Mouse (Mus musculus) frontal cortex, postnatal 25 days (tissue): Measurements from ENCODE around the gene Cdyl.
"Not testable (repeated sequence)": the region's sequence is repeated elsewhere in the genome, so short reads cannot be mapped to it uniquely, and the experiment has no call there.

Source experiments
- DNase-seq, 2 experiments: peaks; one replicate each; pipeline ENCODE4 v3.0.0; 2022; ENCODE audit warnings: low spot score in 2 of 2

Gene Cdyl

DNA sequence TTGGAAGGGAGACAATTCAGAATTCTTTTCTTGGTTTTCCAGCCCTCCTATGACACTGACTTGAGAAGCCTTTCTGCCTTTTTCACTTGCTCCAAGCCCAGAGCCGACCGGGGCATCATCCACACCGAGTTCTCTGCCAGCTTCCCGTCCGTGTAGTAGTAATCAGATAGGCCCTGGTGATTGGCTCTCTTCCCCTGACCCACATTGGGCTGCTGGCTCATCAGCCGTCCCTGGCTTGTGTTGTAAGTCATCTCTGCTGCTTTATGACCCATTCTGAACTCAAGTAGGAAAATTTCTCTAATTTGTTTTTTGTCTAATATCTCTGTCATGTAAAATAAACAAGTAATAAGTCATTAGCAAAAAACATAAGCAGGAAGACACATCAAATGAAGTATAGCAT is 173.0 kb downstream of the Cdyl start:
- no peak for DNase-seq

DNA sequence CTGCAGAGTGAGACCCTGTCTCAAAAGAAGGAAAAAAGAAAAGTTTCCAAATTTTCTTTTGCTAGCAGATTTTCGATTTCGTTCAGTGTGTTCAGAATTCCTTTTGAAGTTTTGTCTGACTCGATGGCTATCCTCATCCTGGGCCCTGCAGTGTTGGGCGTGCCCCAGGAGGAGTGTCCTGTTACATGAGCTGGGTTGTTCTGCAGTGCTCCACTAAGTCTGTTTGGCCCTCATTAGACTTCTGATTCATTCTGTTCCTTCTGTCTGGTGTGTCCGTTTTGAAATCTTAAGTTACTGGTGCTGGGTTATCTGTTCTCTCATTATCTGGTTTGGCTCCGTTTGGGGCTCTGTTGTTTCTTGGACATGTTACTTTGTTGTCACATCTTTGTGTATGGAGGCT is 174.3 kb downstream of the Cdyl start:
- DNase-seq, result no peak

DNA sequence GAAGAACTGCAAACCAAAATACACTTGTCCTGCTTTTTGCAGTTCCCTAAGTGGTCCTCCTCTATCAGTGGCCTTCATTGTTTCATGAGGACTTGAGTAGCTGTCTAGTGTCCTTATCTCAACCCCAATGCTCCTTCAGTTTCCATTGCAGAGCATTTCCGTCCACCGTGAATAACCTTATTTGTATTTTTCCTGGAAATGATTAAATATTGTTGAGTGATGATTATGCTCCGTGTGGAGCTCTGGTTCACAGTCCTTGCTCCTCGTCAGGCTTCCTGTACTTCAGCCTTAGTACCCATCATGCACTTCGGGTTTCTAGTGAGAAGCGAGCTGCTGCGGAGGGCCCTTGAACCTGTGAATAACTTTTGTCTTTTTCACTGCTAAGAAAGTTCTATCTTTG is 176.0 kb downstream of the Cdyl start:
- DNase-seq, result no peak

DNA sequence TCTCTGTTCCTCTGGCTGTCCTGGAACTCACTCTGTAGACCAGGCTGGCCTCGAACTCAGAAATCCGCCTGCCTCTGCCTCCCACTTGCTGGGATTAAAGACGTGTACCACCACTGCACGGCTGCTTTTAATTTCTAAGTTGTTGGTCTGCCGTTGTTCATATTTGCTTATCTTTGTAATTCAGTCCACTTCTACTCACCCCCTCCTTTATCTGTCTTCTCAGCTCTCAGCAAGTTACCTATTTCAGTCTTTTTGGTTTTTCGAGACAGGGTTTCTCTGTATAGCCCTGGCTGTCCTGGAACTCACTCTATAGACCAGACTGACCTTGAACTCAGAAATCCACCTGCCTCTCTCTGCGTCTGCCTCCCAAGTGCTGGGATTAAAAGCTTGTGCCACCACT is 176.9 kb downstream of the Cdyl start:
- DNase-seq, result not testable (repeated sequence)

DNA sequence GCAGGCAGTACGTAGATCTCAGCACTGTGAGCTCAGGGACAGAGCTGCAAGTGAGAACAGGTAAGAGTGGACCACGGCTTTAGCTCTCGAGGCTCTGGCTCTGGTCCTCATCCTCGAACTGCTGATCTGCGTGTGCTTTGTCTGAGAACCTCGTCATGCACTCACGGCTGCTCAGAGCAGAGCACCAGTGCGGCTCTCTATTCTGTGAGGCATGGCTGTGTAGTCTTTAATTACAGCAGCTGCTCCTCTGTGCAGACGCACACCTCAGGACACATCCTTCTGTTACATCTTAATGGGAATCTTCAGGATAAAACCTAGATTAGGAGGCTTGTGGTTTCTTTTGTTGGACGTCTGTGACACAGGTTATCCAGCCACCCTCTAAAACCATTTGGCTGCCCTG is 180.5 kb downstream of the Cdyl start:
- DNase-seq, result no peak

DNA sequence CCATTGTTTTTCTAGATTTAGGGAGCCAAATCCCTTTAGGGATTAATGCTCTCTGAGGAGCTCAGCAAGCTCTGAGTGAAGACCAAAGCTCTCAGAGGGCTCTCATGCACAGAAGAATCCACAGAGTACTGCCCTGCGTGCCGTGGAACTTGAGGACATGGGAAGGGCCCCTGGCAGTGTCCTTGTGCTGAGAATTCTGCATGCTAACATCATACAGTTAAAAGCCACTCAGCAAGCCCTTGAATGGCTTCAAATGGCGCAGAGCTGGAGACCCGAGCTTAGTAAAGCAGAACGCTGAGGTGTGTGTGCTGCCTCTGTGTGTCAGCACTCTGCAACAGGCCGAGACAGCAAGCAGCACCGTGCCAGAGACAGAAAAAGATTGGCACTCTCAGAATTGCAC is 183.8 kb downstream of the Cdyl start:
- DNase-seq, result no peak

DNA sequence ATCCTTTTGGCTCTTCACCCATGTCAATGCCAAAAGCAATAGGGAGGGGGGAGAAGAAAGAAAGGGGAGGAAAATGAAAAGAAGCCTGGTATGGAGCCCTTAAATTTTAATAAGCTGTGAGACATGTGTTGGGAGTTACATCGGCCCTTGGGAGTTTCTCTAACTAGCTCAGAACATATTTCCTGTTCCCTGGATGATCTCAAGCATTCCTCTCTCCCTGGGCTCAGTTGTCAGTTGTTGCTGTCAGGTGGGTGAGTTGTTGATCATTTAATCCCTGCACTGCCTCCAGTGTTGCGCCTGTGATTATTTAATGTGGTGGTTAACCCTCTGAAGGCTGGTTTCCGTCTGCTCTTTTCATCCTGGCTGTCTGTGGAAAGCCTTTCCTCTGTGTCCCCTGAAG is 185.7 kb downstream of the Cdyl start:
- no peak for DNase-seq

DNA sequence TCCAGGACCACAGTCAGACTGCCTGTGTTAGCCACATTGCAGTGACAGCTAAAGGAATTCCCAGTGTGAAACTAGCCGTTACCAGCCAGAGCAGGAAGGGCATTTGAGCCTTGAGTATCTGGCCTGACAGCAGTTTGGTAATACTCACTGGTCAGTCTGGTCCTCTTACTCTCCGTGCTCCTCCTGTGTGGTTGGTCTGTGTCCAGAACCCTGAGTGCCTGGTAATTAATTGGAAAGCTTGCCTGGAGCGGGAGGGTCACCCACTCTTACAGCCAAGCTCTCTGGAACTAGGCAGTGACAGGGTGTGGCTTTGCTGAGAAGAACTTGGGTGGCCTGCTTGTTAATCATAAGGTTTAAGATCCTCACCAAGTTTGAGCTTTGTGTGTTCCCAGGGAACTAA is 189.1 kb downstream of the Cdyl start:
- DNase-seq, result no peak

DNA sequence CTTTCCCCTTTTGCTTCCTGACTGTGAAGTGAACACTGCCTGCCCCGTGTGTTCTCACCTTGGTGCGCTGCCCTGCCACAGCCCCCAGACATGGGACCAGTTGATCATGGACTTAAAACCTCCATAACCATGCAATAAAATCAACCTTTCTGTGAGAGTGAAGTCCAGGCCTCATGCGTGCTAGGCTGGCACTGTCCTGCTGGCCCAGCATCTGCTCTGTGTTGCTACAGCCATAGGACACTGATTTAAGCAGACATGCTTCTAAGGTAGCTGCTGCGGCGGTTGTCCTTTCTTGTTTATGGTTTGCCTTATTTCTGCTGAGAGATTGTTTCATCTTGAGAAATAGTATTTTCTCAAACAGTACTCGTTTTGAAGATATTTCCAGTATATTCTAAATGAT is 191.9 kb downstream of the Cdyl start:
- DNase-seq, result no peak

DNA sequence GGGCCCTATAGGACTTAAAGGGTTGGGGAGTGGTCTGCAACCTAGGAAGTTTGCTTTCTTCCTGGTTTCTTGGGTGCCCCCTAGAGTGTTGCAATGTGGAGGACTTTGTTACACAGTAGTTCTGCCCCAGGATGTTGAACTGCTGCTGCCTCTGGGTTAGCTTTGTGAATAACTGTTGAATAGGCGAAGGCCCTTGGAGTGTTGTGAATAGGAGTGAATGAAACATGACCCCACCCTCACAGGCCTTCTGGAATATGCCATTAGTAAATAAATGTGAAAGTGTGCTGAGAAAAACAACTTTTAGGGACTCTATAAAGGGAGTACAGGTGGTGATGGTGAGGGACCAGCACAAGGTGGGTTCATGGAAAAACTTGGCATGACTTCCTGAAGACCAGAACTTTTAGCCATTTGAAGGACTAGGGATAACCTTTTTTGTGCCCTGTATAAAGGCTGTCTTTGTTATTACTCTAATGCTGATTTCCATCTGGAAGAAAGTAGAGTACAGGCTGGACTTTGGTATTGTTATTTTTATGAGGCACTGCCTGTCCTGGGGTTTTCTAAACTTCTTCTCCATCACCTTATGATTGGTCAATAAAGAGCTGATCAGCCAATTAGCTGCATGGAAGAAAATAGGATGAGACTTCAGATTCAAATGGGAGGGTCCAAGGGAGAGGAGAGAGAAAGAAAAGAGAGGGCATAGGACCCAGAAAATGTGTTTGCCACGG is 193.4 kb downstream of the Cdyl start:
- no peak for DNase-seq

DNA sequence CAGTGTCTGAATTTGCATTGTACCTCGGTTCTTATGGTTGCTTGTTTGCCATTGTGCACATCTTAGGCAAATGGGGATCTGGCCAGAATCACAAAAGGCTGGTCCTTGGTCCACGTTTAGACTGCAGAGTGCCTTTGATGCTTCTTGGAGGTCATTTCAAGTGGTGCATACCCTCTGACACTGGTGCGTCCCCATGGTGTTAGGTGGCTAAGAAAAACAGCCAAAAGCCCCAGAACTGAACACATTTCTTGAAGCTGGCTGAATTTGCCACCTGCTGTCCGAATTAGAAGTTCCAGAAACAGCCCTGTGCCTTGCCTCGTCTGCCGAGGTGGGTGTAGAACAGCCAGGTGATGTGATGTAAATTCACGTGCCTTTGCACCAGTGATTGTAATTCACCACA is 197.9 kb downstream of the Cdyl start:
- no peak for DNase-seq

DNA sequence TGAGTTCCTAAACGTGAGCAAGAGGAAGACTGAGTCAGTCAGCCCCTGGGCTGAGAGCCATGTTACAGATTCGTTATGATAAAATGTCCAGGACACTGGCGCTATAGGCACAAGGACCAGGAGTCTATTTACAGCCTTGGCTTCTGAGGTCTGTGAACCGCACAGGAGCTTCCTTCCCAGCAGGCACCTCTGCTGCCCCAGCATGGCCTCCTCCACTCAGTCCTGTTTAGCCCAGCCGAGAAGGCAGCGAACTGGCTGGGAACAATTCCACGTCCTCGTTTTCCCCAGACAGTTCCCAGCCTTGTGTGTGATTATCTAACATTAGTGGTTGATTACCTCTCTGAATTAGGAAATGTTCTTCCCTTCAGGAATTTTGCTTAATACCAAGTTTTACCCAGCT is 201.3 kb downstream of the Cdyl start:
- DNase-seq, result no peak

DNA sequence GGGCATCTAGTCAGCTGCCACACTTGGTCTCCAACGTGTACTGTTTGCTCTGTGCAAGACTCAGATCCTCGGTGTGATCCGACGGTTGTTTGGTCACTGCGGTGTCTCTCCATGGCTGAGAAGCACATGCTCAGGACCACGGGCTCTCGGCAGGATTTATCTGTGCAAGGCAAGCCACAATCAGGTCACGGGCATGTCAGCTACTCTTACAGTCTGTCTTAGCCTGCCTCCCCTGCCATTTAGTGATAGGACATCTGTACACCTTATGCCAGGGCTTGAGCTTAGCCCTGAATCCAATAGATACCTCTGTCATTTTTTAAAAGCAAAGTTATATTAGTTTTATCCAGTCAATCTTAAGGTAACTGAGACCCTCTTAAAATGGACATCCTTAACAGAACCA is 211.0 kb downstream of the Cdyl start:
- DNase-seq, result no peak

DNA sequence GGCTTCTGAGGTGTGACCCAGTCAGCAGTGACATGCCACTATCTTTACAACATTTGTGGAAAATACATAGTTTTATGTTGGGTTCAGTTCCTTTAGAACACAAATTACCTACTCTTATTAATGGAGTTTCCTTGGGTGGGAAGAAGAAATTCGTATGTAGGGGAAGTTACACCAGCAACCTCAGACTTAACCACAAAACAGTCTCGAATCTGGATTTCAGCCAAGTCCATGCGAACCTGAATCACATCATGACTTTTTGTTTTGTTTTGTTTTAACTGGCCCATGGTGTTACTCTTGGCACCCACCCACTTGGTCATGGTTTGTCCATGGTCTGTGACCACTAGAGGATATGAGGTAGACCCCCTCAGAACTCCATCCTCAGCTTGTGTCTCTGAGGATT is 211.5 kb downstream of the Cdyl start:
- DNase-seq, result no peak

DNA sequence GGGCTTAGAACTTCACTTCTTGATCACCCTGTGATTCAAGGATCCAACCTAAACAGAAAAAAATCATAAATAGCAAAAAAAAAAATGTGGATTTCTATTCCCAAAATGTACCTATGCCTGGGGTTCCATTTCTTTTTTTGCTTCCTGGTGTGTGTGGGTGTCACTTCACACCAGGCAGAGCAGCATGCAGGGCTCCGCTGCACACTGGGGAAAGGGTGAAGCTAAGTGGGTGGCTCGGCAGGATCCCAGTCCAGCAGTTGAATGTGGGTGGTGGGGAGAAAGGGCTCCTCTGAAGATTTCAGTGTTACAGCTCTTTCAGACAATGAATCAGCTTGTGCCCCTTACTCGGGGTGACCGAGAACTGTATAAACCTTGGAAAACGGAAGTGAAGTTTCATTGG is 215.8 kb downstream of the Cdyl start:
- DNase-seq, result no peak

DNA sequence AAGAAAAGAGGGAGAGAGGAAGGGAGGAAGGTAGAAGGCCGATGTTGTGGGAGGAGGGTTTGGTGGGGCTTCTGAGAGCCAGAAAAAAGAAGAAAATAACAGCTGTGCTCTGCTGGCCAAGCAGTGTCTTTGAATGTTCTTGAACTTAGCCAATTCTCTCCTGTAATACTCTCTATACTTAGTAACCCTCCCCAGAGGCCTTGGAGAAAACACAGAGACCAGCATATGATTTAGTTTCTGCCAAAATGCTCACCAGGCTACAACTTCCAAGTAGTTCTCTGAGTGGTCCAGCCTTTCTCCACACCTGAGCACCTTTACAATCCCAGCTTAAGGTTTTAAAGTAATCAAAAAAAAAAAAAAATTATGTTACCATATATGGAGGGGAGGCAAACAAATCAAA is 218.6 kb downstream of the Cdyl start:
- DNase-seq, result no peak

DNA sequence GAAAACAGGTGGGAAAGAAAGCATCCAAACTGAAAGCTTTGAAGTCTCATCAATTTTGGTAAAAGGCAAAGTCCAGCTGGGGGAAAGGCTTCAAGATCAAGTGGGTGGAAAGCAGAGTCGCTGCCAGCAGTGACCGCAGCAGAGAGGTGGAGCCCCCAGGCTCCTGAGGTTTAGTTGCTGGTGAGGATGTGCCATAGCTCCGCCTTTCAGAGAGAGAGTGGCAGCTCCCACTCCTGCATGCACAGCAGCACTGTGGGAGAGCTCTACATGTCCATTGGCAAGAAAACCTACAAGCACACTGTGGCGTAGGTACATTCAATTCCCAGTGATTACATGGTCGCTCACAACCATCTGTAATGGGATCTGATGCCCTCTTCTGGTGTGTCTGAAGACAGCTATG is 219.4 kb downstream of the Cdyl start:
- DNase-seq, result no peak

DNA sequence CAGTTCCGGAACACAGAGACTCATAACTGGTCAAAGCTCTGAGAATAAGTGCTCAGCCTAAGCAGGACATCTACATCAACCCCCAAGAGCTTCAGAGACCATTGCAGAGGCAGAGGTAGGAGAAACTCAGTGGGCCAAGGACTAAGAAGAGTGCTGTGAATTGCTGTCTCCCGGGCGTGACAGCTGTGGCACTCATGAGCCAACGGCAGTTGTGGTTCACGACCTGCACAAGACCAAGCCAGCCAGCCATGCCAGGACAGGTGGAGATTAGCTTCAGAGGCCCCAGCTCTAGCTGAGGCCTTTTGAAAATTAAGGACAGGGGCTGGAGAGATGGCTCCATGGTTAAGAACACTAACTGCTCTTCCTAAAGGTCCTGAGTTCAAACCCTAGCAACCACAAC is 219.9 kb downstream of the Cdyl start:
- no peak for DNase-seq

DNA sequence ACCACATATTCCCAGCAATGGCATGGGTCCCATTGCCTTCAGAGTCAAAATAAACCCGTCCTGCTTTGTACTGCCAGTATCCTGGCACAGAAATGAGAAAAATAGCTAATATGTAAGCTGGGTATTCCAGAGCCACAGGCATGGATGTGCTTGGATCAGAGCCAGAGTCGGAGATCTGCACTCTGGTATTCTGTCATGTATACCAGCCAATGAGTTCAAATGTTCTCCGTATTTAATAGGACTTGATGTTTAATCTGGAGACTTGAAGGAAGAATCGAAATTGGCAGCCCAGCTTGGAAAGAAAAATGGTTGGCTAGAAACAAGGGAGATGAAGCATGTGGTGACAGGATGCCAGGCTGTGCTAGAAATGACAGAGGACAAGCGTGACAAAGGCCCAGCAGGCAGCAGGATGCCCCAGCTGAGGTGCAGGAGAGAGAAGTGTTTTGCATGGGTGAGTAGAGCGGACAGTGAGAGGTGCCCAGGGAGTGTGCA is 221.0 kb downstream of the Cdyl start:
- DNase-seq, result no peak

DNA sequence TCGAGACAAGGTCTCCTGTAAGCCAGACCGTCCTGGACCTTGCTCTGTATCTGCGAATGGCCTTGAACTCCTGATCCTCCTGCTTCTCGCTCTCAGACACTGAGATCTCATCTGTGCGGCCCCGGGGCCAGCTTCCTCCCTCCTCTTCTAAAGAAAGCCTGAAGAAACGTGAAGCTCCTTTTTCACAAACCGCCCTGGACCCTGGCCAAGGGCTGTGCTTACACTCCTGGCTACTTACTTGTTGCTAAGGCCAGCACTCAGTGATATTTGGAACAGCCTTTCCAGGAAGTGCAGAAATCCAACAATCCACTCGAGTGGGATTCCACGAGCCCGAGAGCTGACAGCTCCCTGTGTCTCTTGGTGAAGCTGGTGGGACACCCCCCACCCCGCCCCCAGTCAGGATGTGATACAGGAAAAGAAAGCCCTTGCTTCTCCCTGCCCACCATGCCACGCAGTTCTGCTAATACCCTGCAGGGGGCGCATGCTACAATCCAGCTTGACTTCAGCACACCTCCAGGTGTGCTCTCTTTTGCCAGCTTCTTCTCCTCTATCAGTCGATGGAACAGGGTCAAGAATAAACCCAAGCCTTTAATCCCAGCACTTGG is 226.6 kb downstream of the Cdyl start:
- DNase-seq, result no peak

DNA sequence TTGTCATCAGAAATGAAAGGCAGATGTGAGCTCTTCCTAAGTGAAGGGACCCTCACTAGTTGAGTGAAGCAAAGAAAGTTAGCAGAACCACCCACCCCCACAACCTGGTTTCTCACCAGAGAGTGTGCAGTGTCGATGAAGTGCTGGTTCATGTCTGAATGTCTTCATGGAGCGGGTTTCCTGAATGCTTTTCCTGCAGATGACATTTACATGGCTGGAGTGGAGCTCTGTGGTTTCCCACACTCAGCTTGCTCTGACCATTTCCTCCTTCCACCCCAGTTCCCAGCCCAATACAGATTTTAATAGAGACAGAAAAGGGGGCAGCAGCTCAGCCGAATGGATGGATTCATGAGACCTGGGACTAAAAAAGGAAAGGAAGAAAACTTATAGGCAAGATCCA is 233.2 kb downstream of the Cdyl start:
- no peak for DNase-seq

DNA sequence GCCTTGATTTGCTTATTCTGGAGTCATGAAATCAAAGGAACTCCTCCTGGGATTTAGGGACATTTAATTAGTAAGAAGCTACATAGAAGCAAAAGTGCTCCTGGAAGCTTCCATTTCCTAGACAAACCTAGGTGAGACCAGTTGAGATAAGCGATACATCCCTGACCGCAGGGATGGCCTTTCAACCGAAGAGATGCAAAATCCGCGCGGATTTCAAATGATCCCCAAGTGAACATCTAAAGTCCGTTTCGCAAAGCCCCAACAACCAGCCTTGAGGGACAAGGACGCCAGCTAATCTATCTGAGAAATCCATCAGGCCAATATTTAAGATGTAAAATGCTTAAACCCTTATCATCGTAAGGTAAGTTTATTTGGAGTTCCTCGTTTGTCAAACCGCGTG is 245.7 kb downstream of the Cdyl start:
- DNase-seq, result peak; percentile 5 to 8

DNA sequence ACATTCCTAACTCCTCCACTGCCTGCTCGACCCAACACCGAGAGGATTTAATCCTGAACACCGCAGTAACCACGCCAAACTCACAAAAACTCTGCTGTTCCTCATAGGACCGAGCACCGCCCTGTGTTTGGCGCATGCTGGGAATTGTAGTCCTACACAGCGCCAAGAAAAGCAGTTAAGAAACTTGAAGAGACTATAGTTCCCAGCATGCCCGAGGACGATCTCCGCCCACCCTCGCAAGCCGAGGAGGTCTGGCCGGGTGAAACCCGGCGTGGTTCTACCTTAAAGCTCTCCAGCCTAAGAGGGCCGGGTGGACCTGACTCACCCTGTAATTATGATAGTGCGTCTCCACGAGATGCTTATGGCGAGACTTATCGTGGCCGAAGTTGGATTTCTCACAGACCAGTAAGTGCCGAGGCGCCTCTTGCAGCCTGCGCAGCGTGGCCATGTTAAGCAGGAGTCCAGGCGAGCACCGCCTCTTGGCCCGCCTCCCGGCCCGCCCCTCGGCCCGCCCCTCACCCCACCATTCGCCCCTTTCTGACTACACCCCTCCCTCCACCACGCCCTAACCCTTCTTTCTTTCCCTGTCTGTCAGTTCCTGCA is 246.3 kb downstream of the Cdyl start, which contains the start of gene Rpp40:
Gene Rpp40, minus strand, starts transcription at position 481 of the 603 bp plus-strand sequence.
- peak; percentile 81 to 86 for DNase-seq
